Mouse (Mus musculus) gastrocnemius, postnatal 10 days (tissue): Measurements from ENCODE around the gene Lrrc10. TPM values are rescaled to one million over a fixed set of nuclear protein-coding genes. Genes with fewer than 3 reads are reported as not detected.
"Not testable (repeated sequence)": the region's sequence is repeated elsewhere in the genome, so short reads cannot be mapped to it uniquely, and the experiment has no call there.

Experiments
- DNase-seq: peaks from one replicate; pipeline ENCODE4 v3.0.0; 2021; ENCODE audit warnings: mixed read lengths
- total RNA-seq, 2 experiments: library from RNA; stranded (reverse); gene quantifications; 2 replicates each; pipeline ENCODE4 v1.2.3; 2021

The Lrrc10 gene
- total RNA-seq, 2 experiments from 2014 or later: not detected

GRCm38 (mm10) chr10:117043497-117044166, 1.5 kb upstream of the Lrrc10 start:
- not testable (repeated sequence) for DNase-seq

- DNase-seq: no peak
Observed at GRCm38 (mm10) chr10:117049253-117049652, 4.1 kb downstream of the Lrrc10 start.

GRCm38 (mm10) chr10:117049961-117050597, 4.9 kb downstream of the Lrrc10 start:
- DNase-seq: no peak

- DNase-seq: no peak
Observed at GRCm38 (mm10) chr10:117055668-117056067, 10.5 kb downstream of the Lrrc10 start.

- no peak for DNase-seq
Observed at GRCm38 (mm10) chr10:117062894-117063253, 17.7 kb downstream of the Lrrc10 start.

GRCm38 (mm10) chr10:117063254-117064021, 18.3 kb downstream of the Lrrc10 start, which contains the start of gene Cct2:
Gene Cct2 (minus strand): TSS chr10:117063814.
- peak; percentile 92 for DNase-seq

GRCm38 (mm10) chr10:117064076-117064475, 18.9 kb downstream of the Lrrc10 start:
- DNase-seq: no peak

- no peak for DNase-seq
Observed at GRCm38 (mm10) chr10:117069109-117069508, 24.0 kb downstream of the Lrrc10 start.

GRCm38 (mm10) chr10:117072191-117072888, 27.2 kb downstream of the Lrrc10 start:
- DNase-seq: no peak

GRCm38 (mm10) chr10:117073176-117073575, 28.0 kb downstream of the Lrrc10 start:
- DNase-seq: no peak

GRCm38 (mm10) chr10:117078284-117078683, 33.1 kb downstream of the Lrrc10 start:
- peak; percentile 45 for DNase-seq

- DNase-seq: no peak
Observed at GRCm38 (mm10) chr10:117081326-117081725, 36.2 kb downstream of the Lrrc10 start.

- no peak for DNase-seq
Observed at GRCm38 (mm10) chr10:117081914-117082359, 36.8 kb downstream of the Lrrc10 start.

- no peak for DNase-seq
Observed at GRCm38 (mm10) chr10:117089628-117090027, 44.5 kb downstream of the Lrrc10 start.

- no peak for DNase-seq
Observed at GRCm38 (mm10) chr10:117094504-117095329, 49.6 kb downstream of the Lrrc10 start.

- DNase-seq: no peak
Observed at GRCm38 (mm10) chr10:117096096-117096495, 51.0 kb downstream of the Lrrc10 start.

Other genes starting within 250 kb of the Lrrc10 start
- gene Myrfl, start 148.4 kb upstream of the Lrrc10 start, total RNA-seq: under 1 TPM; 0.42 to 0.54 TPM
- 10 to 100 TPM; 17.9 to 18.7 TPM for gene Rab3ip, start 94.6 kb upstream of the Lrrc10 start, total RNA-seq
- not detected for gene Gm10271, start 72.7 kb upstream of the Lrrc10 start, total RNA-seq
- 1 to 10 TPM; 5.6 to 7.6 TPM for gene Best3, start 59.0 kb upstream of the Lrrc10 start, total RNA-seq
- gene Cct2, start 18.5 kb downstream of the Lrrc10 start, total RNA-seq: 100 to 1,000 TPM; 172 to 175 TPM
- gene Frs2, start 103.2 kb downstream of the Lrrc10 start, total RNA-seq: 10 to 100 TPM; 11.3 to 15.0 TPM
- gene Yeats4, start 179.2 kb downstream of the Lrrc10 start, total RNA-seq: 10 to 100 TPM; 24.5 to 25.2 TPM
- gene 9530003J23Rik, start 193.4 kb downstream of the Lrrc10 start, total RNA-seq: not detected
- gene Lyz2, start 237.0 kb downstream of the Lrrc10 start, total RNA-seq: 10 to 100 TPM; 34.9 to 50.6 TPM
- gene Lyz1, start 247.5 kb downstream of the Lrrc10 start, total RNA-seq: 1 to 10 TPM; 3.1 to 6.3 TPM